Mouse (Mus musculus) small intestine, adult 2 months (tissue): ENCODE results near the gene Ptprd. TPM values are rescaled to one million over a fixed set of nuclear protein-coding genes. Genes with fewer than 3 reads are reported as not detected.

Experiments used
- H3K27ac ChIP-seq: fragments of 200-500 bp; 2 replicates; pipeline ENCODE4 v1.5.1; 2012; ENCODE audit warnings: low read depth, low read length, control low read depth, inconsistent platforms; ENCODE audit not compliant: insufficient read depth
- H3K27me3 ChIP-seq: fragments of 200-500 bp; 2 replicates; pipeline ENCODE4 v1.6.1; 2012; ENCODE audit warnings: mild to moderate bottlenecking, moderate library complexity, low read length, inconsistent platforms; ENCODE audit not compliant: control insufficient read depth, insufficient read depth
- H3K36me3 ChIP-seq: fragments of 200-500 bp; 2 replicates; pipeline ENCODE4 v1.6.1; 2012; ENCODE audit warnings: mild to moderate bottlenecking, low read length, control low read depth, inconsistent platforms; ENCODE audit not compliant: control insufficient read depth, insufficient read depth
- H3K4me1 ChIP-seq: fragments of 200-500 bp; 2 replicates; pipeline ENCODE4 v1.6.1; 2012; ENCODE audit warnings: low read length, inconsistent platforms, mixed read lengths; ENCODE audit not compliant: control insufficient read depth, insufficient read depth, insufficient read length
- H3K4me3 ChIP-seq: fragments of 200-500 bp; 2 replicates; pipeline ENCODE4 v1.5.1; 2012; ENCODE audit warnings: low read depth, mild to moderate bottlenecking, control low read depth, inconsistent platforms, low read length, moderate library complexity
- CTCF ChIP-seq: fragments of 200-500 bp; IDR thresholded peaks from 2 replicates; pipeline ENCODE4 v1.5.1; 2012; ENCODE audit warnings: low read depth, mild to moderate bottlenecking, control low read depth, inconsistent platforms, low read length, moderate library complexity, mixed read lengths; ENCODE audit not compliant: insufficient replicate concordance, insufficient read length; ENCODE audit errors: extremely low read depth
- POLR2A ChIP-seq: fragments of 200-500 bp; IDR thresholded peaks from 2 replicates; pipeline ENCODE4 v1.6.1; 2012; ENCODE audit warnings: low read depth, mild to moderate bottlenecking, control low read depth, inconsistent platforms, low read length, moderate library complexity
- WGBS: fragments of 180-500 bp; shearing (Covaris S2); methylation state at CpG from one replicate; pipeline ENCODE4 v1.1.7; 2018; 5-methylcytosine and 5-hydroxymethylcytosine counted together
- polyA plus RNA-seq: library from polyadenylated mRNA; depleted of rRNA; stranded (reverse); fragments of >200 nt; gene quantifications from 2 replicates; pipeline ENCODE4 v1.2.3, GENCODE M21; 2012

Gene Ptprd
- polyA plus RNA-seq, 1 experiment: 1.5 TPM

- H3K36me3 ChIP-seq: no peaks in the 10 kb centered on the region
- WGBS: 56% methylated on average over 4 of the region's 4 CpGs
- no peaks in the 10 kb centered on the region for H3K27me3 ChIP-seq
- no peak overlapping the region for H3K27ac ChIP-seq
- H3K4me1 ChIP-seq: no peaks in the 10 kb centered on the region
- no peak overlapping the region for H3K4me3 ChIP-seq
- TF ChIP-seq CTCF (no peak), POLR2A (no peak)
Measured at GRCm38 (mm10) chr4:77251188-77251587, 960.6 kb downstream of the Ptprd start.

GRCm38 (mm10) chr4:77249801-77250200, 962.0 kb downstream of the Ptprd start:
- Histone ChIP-seq H3K4me1 (no peaks in the 10 kb centered on the region), H3K27ac (no peak overlapping the region), H3K27me3 (no peaks in the 10 kb centered on the region), H3K36me3 (no peaks in the 10 kb centered on the region), H3K4me3 (no peak overlapping the region)
- TF ChIP-seq CTCF: no peak
- TF ChIP-seq POLR2A: no peak
- 38% methylated on average over 1 of the region's 1 CpGs for WGBS

- H3K27ac ChIP-seq: no peak overlapping the region
- WGBS: 40% methylated on average over 1 of the region's 1 CpGs
- TF ChIP-seq CTCF (no peak), POLR2A (no peak)
- H3K4me1 ChIP-seq: no peaks in the 10 kb centered on the region
- H3K27me3 ChIP-seq: no peaks in the 10 kb centered on the region
- no peaks in the 10 kb centered on the region for H3K36me3 ChIP-seq
- H3K4me3 ChIP-seq: no peak overlapping the region
Measured at GRCm38 (mm10) chr4:77248918-77249317, 962.8 kb downstream of the Ptprd start.

- Histone ChIP-seq H3K27ac (no peak overlapping the region), H3K27me3 (no peaks in the 10 kb centered on the region), H3K4me3 (no peak overlapping the region), H3K4me1 (no peaks in the 10 kb centered on the region), H3K36me3 (no peaks in the 10 kb centered on the region)
- TF ChIP-seq POLR2A: no peak
- no peak for TF ChIP-seq CTCF
- WGBS: 80% methylated on average over 6 of the region's 6 CpGs
Measured at GRCm38 (mm10) chr4:77241852-77242455, 969.8 kb downstream of the Ptprd start.

GRCm38 (mm10) chr4:77238144-77238543, 973.6 kb downstream of the Ptprd start:
- H3K27me3 ChIP-seq: no peaks in the 10 kb centered on the region
- H3K27ac ChIP-seq: no peak overlapping the region
- H3K36me3 ChIP-seq: no peaks in the 10 kb centered on the region
- H3K4me1 ChIP-seq: no peaks in the 10 kb centered on the region
- no peak overlapping the region for H3K4me3 ChIP-seq
- TF ChIP-seq POLR2A: no peak
- 40% methylated on average over 1 of the region's 1 CpGs for WGBS

GRCm38 (mm10) chr4:77233243-77233642, 978.5 kb downstream of the Ptprd start:
- WGBS: 60% methylated on average over 2 of the region's 2 CpGs
- H3K36me3 ChIP-seq: no peaks in the 10 kb centered on the region
- no peaks in the 10 kb centered on the region for H3K4me1 ChIP-seq
- H3K4me3 ChIP-seq: no peak overlapping the region
- H3K27ac ChIP-seq: no peak overlapping the region
- no peak for TF ChIP-seq POLR2A
- no peak for TF ChIP-seq CTCF
- H3K27me3 ChIP-seq: no peaks in the 10 kb centered on the region

- no peak overlapping the region for H3K27ac ChIP-seq
- 77% methylated on average over 8 of the region's 8 CpGs for WGBS
- H3K36me3 ChIP-seq: no peaks in the 10 kb centered on the region
- H3K27me3 ChIP-seq: no peaks in the 10 kb centered on the region
- no peak overlapping the region for H3K4me3 ChIP-seq
- no peaks in the 10 kb centered on the region for H3K4me1 ChIP-seq
- TF ChIP-seq POLR2A: no peak
- no peak for TF ChIP-seq CTCF
Measured at GRCm38 (mm10) chr4:77168866-77169265, 1042.9 kb downstream of the Ptprd start.
